Mouse (Mus musculus): ENCODE results near the gene Zdhhc24.
A peak's percentile ranks its signal among the peaks of the same experiment; 100 is the strongest.
"Not testable (repeated sequence)": the region's sequence is repeated elsewhere in the genome, so short reads cannot be mapped to it uniquely, and the experiment has no call there.

Gene Zdhhc24

DNA sequence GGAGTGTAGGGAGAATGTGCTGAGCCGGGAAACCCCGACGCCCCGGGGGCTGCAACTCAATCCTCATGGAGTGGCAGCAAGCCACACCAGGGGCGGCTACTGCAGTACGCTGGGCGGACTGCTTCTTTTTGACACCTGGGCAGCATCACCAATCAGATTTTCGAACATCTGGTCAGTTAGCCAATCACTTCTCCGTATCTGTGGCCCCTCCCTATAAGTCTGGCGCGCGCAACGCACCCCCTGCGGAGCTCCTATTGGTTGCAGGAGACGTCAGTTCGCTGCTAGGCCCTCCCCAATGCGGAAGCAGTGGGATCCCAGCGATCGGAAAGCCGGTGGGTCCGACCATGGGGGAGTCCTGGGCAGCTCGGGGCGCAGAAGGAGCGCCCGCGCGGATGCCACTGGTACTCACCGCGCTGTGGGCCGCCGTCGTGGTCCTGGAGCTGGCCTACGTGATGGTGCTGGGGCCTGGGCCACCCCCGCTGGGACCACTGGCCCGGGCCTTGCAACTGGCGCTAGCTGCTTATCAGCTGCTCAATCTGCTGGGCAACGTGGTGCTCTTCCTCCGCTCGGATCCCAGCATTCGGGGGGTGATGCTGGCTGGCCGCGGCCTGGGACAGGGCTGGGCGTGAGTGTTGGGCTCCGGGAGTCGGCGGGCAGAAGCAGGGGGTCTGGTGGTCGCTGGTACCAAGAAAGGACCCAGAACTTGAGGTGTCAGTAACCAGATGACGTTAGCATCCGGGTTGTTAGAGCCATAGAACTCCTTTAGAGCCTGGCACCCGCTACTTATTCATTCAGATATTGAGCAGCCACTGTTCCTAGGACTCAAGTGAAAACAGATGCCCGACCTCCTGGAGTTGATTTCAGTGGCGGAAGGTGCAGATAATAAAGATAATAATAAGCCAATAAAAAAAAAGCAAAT is at the start of gene Zdhhc24:
Zdhhc24 (plus strand) TSS at position 264 of the 919 bp plus-strand sequence.
- DNase-seq (ENCODE audit: low spot score in 2 of 2), result peak; percentile 96 to 97

DNA sequence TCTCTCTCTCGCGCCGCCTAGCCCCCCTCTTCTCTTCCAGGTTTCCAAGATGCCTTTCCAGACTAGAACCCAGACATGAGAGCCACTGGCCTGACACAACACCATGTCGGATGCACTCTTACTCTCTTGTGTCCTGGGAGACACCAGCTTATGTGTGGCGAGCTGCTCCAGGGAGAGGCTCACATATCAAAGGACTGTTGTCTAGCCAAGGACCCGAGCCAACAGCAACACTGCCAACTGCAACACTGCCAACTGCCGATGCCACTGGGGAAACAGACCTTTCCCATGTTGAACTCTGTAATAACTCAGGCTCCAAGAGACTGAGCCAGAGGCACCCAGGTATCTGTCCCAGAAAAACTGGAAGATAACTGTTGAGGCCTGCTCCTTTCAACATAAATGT is 49.3 kb upstream of the Zdhhc24 start:
- DNase-seq (ENCODE audit: low spot score in 2 of 2), result peak in 1 of 2 experiments; percentile 76

DNA sequence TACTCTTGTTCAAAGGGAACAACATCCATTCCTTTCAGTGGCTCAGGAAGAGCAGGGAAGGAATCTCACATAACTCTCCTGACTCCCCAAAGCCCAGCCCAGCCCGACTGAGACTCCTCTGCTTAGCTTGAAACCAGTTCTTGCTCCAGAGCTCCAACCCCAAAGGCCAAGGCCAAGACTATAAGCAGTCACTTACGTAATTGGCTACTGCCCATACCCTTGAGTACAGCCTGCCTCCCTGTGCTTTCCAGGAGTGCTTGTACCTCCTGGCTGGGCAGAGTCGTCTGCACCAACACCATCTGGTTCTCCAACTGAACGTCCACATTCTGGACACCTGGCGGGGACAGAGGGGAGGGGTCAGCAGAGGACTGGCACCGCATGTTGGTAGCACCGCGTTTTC is 44.5 kb upstream of the Zdhhc24 start:
- no peak for DNase-seq (ENCODE audit: low spot score in 2 of 2)

DNA sequence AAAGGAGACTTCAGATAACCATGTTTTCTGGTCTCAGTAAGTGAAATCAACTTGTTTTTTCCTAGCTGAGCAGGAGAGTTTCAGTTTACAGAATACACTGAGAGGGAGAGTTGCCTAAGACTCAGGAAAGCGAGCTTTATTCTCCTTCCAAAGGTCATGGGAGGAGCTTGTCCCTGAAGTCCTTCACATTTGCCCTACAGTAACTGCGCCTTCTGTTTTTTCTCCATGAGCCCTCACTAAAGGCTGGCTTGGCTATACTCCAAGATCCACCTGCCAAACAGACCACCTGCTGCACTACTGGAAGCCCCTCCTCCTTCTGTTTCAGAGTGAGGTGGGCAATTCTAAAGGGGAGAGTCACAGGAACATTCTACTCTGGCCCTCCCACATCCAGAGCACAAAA is 42.4 kb upstream of the Zdhhc24 start:
- no peak for DNase-seq (ENCODE audit: low spot score in 2 of 2)

GRCm38 (mm10) chr19:4837049-4837448 is 41.4 kb upstream of the Zdhhc24 start:
- no peak for DNase-seq (ENCODE audit: low spot score in 2 of 2)

DNA sequence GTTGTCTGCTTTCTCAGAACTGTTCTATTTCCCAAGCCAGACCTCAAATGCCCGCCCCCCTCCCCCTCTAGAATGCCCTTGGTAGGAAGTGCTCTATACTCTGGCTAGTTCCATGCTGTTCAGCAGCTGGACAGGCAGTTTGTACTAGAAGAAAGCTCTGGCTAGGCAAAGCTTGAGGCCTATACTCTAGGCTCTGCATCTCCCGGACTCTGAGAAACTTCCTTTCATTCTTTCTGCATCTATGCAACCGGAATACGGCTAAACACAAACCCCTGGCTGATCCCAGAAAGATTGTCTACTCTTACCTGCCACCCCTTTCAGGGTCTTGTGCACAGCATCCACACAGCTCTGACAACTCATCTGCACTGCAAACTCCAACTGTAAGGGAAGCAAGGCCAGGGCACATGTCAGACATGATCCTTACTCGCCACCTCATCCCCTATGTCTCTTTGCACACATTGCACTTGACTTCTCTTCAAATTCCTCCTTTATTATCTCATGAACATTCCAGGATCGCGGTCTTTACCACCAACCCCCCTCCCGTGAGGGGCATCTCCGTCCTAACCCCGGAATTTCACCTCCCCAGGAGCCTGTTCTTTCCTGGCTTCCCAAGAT is 39.8 kb upstream of the Zdhhc24 start:
- DNase-seq (ENCODE audit: low spot score in 2 of 2), result no peak

GRCm38 (mm10) chr19:4839149-4839548 is 39.3 kb upstream of the Zdhhc24 start, which contains the start of the genes Ccs and Ccdc87:
Gene Ccs, minus strand, starts transcription at chr19:4839332.
Gene Ccdc87, plus strand, starts transcription at chr19:4839366.
- DNase-seq (ENCODE audit: low spot score in 2 of 2), result peak; percentile 96 to 97

- DNase-seq (ENCODE audit: low spot score in 2 of 2), result no peak
Measured at GRCm38 (mm10) chr19:4840848-4841247, 37.6 kb upstream of the Zdhhc24 start.

DNA sequence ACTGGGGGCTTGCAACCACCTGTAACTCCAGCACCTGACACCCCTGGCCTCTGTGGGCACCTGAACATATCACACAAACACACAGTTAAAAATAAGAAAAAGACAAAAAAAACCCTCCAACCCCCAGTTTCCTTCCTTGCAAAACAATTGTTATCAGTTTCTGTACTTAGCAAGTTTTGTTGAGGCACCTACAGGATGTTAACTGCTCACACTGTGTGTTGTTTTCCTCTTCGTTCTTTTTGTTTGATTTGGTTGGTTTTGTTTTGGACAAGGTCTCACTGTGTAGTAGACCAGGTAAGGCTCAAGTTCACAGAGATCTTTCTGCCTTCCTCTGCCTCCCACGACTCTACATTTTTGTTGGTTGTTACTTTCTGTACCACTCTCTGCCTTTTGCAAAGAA is 35.9 kb upstream of the Zdhhc24 start:
- DNase-seq (ENCODE audit: low spot score in 2 of 2), result no peak

DNA sequence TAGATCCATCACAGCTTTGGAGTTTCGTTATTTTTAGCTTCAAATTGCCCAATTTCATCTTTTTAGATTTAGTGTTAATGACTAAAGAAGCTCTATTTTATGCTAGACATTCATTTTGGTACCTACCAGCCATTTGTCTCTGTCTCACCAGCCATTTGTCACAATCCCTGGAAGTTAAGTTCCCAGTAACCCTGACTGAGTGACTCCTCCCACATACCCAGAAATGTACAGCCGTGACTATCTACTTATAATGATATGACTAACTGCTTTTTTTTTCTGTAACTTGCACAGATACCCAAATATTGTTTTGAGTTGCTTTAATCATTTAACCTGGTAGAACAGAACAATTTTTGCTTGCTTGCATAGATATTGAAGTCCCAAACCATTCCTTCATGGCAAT is 32.6 kb upstream of the Zdhhc24 start:
- no peak for DNase-seq (ENCODE audit: low spot score in 2 of 2)

DNA sequence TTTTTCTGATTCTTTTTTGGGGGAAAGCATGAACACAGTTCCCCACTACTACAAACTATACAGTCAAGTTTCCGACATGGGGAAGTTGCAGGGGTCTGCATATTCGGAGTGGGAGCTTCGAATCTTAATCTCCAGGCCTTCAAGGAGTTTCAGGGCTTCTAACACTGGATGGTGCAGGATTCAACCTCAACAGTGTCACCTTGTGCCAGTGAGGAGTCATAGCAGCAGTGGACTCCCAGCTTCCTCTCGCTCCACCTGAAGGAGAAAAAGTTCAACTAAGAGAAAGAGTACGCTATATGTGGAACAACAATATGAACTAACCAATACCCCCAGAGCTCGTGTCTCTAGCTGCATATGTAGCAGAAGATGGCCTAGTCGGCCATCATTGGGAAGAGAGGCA is 31.0 kb upstream of the Zdhhc24 start:
- peak in 1 of 2 experiments; percentile 7 for DNase-seq (ENCODE audit: low spot score in 2 of 2)

DNA sequence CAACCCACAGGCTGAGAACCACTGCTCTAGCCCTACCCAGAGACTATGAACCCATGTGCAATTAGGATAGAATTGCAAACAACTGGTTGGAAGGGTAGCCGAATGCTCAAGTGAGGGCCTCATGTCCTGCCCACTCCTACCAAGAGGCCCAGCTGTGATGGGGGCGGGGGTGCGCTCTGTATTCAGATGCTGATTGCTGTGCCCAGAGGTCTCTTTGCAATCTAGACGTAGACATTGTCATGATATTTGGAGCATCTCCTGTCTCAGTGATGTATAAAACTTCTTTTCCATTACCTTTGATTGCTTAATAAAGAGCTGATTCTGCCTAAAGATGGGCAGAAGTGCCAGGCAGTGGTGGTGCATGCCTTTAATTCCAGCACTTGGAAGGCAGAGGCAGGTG is 28.7 kb upstream of the Zdhhc24 start:
- no peak for DNase-seq (ENCODE audit: low spot score in 2 of 2)

DNA sequence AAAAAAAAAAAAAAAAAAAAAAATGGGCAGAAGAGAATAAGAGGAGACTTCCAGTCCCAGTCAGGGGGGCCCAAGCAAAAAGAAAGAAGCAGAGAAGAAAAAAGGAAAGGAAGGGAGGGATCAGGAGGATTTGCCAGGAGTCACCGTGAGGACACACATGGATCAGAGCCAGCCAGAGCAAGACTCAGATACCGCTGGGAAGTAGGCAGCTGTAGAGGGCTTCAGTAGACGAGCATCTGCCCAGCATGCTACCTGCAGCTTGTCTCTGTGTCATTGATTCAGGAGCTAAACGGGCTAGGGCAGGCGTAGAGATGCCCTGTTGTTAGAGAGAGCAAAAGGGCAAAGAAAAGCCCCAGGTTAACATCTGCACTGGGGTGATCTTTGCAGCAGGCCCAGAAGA is 28.2 kb upstream of the Zdhhc24 start:
- DNase-seq (ENCODE audit: low spot score in 2 of 2), result no peak

GRCm38 (mm10) chr19:4854552-4855469 is 23.7 kb upstream of the Zdhhc24 start, which contains the start of gene Ctsf:
Gene Ctsf, plus strand, starts transcription at chr19:4855130.
- peak; percentile 75 to 90 for DNase-seq (ENCODE audit: low spot score in 2 of 2)

DNA sequence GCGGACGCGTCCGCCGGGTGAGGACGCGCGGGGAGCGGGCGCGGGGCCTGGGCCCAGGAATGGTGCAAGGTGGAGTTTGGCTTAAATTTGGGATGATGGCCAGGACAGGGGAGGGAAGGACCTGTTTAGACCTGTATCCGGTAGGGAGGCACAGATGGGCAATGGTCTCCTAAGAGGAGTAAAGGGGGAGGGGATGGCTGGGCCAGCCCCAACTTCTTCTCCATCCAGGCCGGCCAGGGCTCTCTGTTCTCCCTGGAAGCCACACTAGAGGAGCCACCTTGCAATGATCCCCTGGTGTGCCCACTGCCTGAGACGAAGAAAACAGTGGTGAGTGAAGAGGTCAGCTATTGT is 23.0 kb upstream of the Zdhhc24 start:
- no peak for DNase-seq (ENCODE audit: low spot score in 2 of 2)

GRCm38 (mm10) chr19:4855951-4856350 is 22.5 kb upstream of the Zdhhc24 start:
- no peak for DNase-seq (ENCODE audit: low spot score in 2 of 2)

DNA sequence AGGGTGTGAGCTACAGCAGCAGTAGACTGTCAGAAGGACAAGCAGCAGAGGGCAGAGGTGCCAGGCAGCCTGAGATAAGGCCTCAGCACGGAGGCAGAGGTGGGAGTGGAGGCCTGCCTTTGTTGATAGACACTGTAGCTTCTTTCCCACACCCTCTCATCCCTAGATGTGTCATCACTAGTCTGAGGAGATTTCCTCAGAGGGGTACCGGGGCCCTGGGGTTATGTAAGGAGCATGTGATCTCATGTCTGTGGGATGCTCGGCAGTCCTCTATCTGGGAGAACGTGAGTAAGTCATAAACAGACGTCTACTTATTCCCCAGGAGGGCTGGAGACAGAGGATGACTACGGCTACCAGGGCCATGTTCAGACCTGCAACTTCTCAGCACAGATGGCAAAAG is 19.4 kb upstream of the Zdhhc24 start:
- no peak for DNase-seq (ENCODE audit: low spot score in 2 of 2)

DNA sequence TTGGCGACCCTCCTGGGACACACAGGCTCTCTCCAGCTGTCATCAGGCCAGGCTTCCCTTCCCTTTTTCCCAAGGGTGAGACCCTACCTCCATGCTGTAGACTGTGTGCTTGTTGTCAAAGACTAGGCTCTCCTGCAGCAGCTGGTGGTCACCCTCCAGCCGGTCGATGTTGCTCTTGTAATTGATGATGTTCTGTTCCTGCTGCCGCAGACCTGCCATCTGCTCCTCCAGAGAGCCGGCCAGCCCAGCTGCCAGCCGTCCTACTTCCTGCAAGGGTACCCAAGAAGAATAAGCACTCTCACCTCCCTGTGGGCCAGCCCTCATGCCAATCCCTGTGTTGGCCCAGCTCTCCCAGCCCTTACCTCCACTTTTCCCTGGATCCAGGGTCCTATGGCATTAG is 15.4 kb upstream of the Zdhhc24 start:
- DNase-seq (ENCODE audit: low spot score in 2 of 2), result no peak

- no peak for DNase-seq (ENCODE audit: low spot score in 2 of 2)
Measured at GRCm38 (mm10) chr19:4865147-4865546, 13.3 kb upstream of the Zdhhc24 start.

- not testable (repeated sequence) for DNase-seq (ENCODE audit: low spot score in 2 of 2)
Measured at GRCm38 (mm10) chr19:4874613-4875012, 3.9 kb upstream of the Zdhhc24 start.

DNA sequence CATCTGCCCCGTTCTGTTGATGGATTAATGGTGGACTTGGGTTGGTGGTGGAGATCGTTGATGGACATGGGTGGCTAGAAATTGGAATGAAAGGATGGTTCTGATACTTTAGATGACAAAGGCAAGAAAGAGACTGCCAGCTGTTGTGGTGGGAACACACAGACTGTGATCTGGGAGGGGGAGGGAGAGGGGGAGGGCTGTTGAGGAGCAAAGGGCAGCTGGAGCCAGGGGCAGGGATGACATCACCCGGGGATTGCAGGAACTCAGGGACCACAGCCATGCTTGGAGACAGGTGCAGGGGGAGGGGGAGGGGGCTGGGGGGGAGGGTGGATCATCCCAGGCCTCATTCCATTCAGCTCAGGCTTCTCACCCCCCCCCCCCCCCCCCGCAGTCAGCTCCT is 2.2 kb upstream of the Zdhhc24 start:
- DNase-seq (ENCODE audit: low spot score in 2 of 2), result no peak

- DNase-seq (ENCODE audit: low spot score in 2 of 2), result no peak
Measured at GRCm38 (mm10) chr19:4876755-4877154, 1.7 kb upstream of the Zdhhc24 start.

Measured in urinary bladder, postnatal 36 days (tissue).